Mouse (Mus musculus) stomach, embryonic 16.5 days (tissue): Measurements from ENCODE around the gene Gpr150. TPM values are rescaled to one million over a fixed set of nuclear protein-coding genes. Genes with fewer than 3 reads are reported as not detected.
A peak's percentile ranks its signal among the peaks of the same experiment; 100 is the strongest.

Experiments used
- ATAC-seq: fragments of 200-750 bp; cut with Nextera tagmentation; 2 replicates; pipeline ENCODE4 v1.8.0; 2017; ENCODE audit warnings: moderate number of reproducible peaks, moderate TSS enrichment; ENCODE audit not compliant: insufficient read depth, low FRiP score
- H3K27ac ChIP-seq: fragments of 300-500 bp; sonication (generic); 2 replicates; pipeline ENCODE4 v1.5.1; 2014; ENCODE audit warnings: low read length
- H3K27me3 ChIP-seq: fragments of 300-500 bp; sonication (generic); 2 replicates; pipeline ENCODE4 v1.6.1; 2014; ENCODE audit warnings: low read length, control low read depth, mixed read lengths; ENCODE audit not compliant: control insufficient read depth, insufficient read depth
- H3K36me3 ChIP-seq: fragments of 300-500 bp; sonication (generic); 2 replicates; pipeline ENCODE4 v1.6.1; 2014; ENCODE audit warnings: low read length; ENCODE audit not compliant: control insufficient read depth, insufficient read depth
- H3K4me1 ChIP-seq: fragments of 300-500 bp; sonication (generic); 2 replicates; pipeline ENCODE4 v1.6.1; 2014; ENCODE audit warnings: low read length, control low read depth, mixed read lengths; ENCODE audit not compliant: control insufficient read depth, insufficient read depth
- H3K4me2 ChIP-seq: fragments of 300-500 bp; sonication (generic); 2 replicates; pipeline ENCODE4 v1.6.1; 2014; ENCODE audit warnings: low read depth, low read length, mixed read lengths
- H3K4me3 ChIP-seq: fragments of 300-500 bp; sonication (generic); replicated peaks from 2 replicates; pipeline ENCODE4 v1.5.1; 2014; ENCODE audit warnings: mild to moderate bottlenecking, low read length
- H3K9ac ChIP-seq: fragments of 300-500 bp; sonication (generic); 2 replicates; pipeline ENCODE4 v1.6.1; 2014; ENCODE audit warnings: low read length
- H3K9me3 ChIP-seq: fragments of 300-500 bp; sonication (generic); replicated peaks from 2 replicates; pipeline ENCODE4 v1.6.1; 2016; ENCODE audit warnings: low read length, control low read depth; ENCODE audit not compliant: control insufficient read depth
- WGBS: fragments of 180-500 bp; shearing (Covaris S2); extraction: QIAGEN DNeasy Blood & Tissue Kit; methylation state at CpG from one replicate; pipeline ENCODE4 v1.1.7; 2014; 5-methylcytosine and 5-hydroxymethylcytosine counted together
- polyA plus RNA-seq: library from polyadenylated mRNA; unstranded; fragments of >200 nt; fragmentation: Nextera tagmentation; extraction: Ambion mirVana; gene quantifications from 2 replicates; pipeline ENCODE4 v1.2.1, GENCODE M21; 2015

The Gpr150 gene
- polyA plus RNA-seq, 1 experiment from 2014 or later, result 0.12 TPM

DNA sequence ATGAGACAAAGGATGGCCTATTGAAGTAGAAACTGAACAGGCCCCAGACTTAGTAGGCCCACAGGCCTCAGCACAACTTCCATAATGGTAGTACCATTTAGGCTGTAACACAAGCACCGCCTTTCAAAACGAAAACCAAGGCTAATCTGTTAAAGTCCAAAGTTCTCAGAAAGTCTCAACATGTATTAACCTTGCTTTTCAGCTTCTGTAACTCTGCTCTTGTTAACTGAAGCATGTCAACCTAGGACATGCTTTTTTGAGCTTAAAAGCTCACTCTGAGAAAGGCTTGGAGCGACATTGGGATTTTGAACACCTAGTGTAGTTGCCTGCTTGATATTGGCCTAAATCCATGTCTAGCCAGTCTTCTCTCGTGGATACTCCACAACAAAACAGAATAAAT, 2.8 kb upstream of the Gpr150 start:
- H3K9me3 ChIP-seq, result no peaks in the 10 kb centered on the region
- no peak for ATAC-seq
- peaks cover 13% of the 10 kb centered on the region for H3K4me1 ChIP-seq
- H3K9ac ChIP-seq, result no peak overlapping the region
- H3K4me2 ChIP-seq, result no peak overlapping the region
- H3K4me3 ChIP-seq, result no peak overlapping the region
- WGBS, result 89% methylated on average over 4 of the region's 4 CpGs
- H3K27ac ChIP-seq, result no peak overlapping the region
- H3K27me3 ChIP-seq, result peaks cover 32% of the 10 kb centered on the region
- H3K36me3 ChIP-seq, result peaks cover 3% of the 10 kb centered on the region; the same call in 1 of the 2 replicates

GRCm38 (mm10) chr13:76057267-76058069, 672 bp upstream of the Gpr150 start:
- Histone ChIP-seq H3K4me3 (no peak overlapping the region), H3K9me3 (no peaks in the 10 kb centered on the region), H3K4me2 (no peak overlapping the region), H3K27me3 (peaks cover 41% of the 10 kb centered on the region), H3K36me3 (no peaks in the 10 kb centered on the region), H3K4me1 (peaks cover 13% of the 10 kb centered on the region), H3K9ac (no peak overlapping the region), H3K27ac (no peak overlapping the region)
- 65% methylated on average over 10 of the region's 10 CpGs for WGBS
- ATAC-seq, result no peak

DNA sequence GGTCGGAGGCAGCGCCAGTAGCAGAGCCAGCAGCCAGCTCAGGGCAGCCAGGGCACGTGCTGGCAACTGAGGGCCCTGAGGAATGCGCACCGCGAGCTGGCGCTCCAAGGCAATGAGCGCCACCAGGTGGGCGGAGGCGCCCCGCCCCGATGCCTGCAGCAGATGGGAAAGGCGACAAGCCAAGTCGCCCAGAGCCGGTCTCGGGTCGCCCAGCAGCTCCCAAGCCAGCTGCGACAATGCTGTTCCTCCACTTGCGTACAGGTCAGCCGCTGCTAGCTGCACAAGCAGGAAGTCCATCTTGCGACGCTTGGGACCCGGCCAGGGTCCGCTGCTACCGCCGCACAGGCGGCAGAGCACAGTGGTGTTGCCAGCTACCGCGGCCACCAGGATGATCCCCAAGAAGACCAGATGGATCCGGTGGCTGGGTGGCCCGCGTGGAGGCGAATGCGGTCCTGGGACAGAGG, 503 bp downstream of the Gpr150 start:
- Histone ChIP-seq H3K4me3 (peak overlapping the region; percentile 54), H3K9me3 (no peaks in the 10 kb centered on the region), H3K36me3 (no peaks in the 10 kb centered on the region), H3K27me3 (peaks cover 41% of the 10 kb centered on the region), H3K4me1 (peaks cover 13% of the 10 kb centered on the region), H3K9ac (peak overlapping the region; percentile 56), H3K27ac (no peak overlapping the region), H3K4me2 (peak overlapping the region; percentile 93)
- peak; percentile 81 for ATAC-seq
- WGBS, result under 1% methylated on average over 34 of the region's 34 CpGs

DNA sequence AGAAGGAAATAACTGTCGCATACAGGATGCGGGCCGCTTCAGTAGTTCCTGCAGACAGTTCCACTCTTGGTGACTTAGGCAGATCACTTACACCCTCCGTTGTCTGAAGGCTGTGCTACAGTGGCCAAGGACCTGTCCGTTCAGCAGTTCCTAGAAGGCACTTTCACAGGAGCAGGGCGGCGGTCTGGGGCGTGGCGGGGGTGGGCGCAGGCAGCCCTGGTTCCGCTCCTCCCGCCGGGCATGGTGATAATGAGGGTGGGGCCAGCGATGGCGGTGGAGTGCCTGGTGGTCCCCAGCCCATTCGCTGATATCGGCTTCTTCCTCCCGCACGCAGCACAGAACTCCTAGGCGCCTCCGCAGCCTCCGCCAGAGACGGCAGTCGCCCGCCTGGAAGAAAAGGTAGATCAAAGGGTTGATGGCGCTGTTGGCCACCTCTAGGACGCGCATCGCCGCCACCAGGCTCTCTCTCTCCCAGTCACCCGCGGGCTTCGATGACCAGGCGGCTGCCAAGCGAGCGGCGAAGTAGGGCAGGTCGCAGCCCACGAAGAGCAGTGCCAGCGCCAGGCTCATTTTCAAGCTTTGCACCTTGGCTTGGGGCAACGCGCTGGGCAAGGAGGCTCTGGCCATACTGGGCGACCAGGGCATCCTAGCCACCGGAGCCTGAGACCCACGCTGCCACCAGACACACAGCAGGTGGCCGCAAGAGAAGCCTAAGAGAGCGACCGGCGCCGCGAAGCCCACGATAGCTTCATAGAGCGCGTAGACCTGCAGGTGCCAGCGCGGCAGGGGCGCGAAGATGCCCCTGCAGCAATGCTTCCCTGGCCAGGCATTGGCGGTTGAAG, 1.2 kb downstream of the Gpr150 start:
- 1% methylated on average over 57 of the region's 59 CpGs for WGBS
- Histone ChIP-seq H3K9ac (peak overlapping the region; percentile 56), H3K4me3 (peak overlapping the region; percentile 54), H3K4me2 (peak overlapping the region; percentile 93), H3K27me3 (peaks cover 41% of the 10 kb centered on the region), H3K4me1 (peaks cover 13% of the 10 kb centered on the region), H3K27ac (no peak overlapping the region), H3K9me3 (no peaks in the 10 kb centered on the region), H3K36me3 (no peaks in the 10 kb centered on the region)
- ATAC-seq, result peak; percentile 75

DNA sequence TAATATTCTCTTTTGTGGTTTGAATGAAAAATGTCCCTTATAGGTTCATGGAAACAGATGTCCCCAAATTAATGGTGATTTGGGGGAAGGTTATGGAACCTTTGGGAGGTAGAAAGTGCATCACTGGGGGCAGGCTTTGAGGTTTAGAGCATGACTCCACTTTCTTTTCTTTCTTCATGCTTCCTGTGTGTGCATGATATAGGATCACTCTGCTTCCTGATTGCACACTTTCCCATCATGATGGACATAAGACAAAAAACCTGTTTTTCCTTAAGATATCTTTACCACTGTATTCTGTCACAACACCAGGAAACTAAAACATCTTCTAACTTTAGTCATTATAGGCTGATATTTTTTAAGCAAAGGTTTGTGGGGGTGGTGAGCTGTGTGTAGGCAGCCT, 11.8 kb downstream of the Gpr150 start:
- Histone ChIP-seq H3K9ac (no peak overlapping the region), H3K4me1 (no peaks in the 10 kb centered on the region), H3K4me2 (no peak overlapping the region), H3K27ac (no peak overlapping the region), H3K9me3 (no peaks in the 10 kb centered on the region), H3K36me3 (no peaks in the 10 kb centered on the region), H3K4me3 (no peak overlapping the region), H3K27me3 (no peaks in the 10 kb centered on the region)
- no peak for ATAC-seq

DNA sequence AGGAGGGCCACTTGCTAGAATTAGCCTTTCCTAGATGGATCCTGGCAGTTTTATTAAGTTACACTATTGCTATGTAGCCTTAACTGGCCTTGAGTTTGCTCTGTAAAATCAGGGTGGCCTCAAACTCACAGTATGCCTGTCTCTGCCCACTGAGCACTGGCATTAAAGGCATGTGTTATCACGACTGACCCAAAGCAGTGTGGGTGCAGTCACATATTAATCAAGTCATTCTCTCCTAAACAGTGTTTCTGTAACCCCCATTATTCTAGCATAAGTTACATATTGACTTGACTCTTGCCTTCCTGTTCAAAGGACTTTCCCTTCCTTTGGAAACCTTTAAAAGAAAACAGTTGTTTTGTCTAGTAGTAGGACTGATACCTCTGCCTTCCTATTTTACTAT, 14.3 kb downstream of the Gpr150 start:
- H3K4me2 ChIP-seq, result no peak overlapping the region
- H3K4me3 ChIP-seq, result no peak overlapping the region
- no peaks in the 10 kb centered on the region for H3K36me3 ChIP-seq
- no peak overlapping the region for H3K27ac ChIP-seq
- 49% methylated on average over 1 of the region's 1 CpGs for WGBS
- H3K9me3 ChIP-seq, result no peaks in the 10 kb centered on the region
- H3K27me3 ChIP-seq, result no peaks in the 10 kb centered on the region
- H3K4me1 ChIP-seq, result no peaks in the 10 kb centered on the region
- no peak for ATAC-seq
- H3K9ac ChIP-seq, result no peak overlapping the region

- no peak overlapping the region for H3K27ac ChIP-seq
- H3K9ac ChIP-seq, result no peak overlapping the region
- WGBS, result 62% methylated on average over 3 of the region's 3 CpGs
- H3K27me3 ChIP-seq, result no peaks in the 10 kb centered on the region
- H3K4me1 ChIP-seq, result no peaks in the 10 kb centered on the region
- H3K36me3 ChIP-seq, result no peaks in the 10 kb centered on the region
- no peaks in the 10 kb centered on the region for H3K9me3 ChIP-seq
- ATAC-seq, result no peak
- no peak overlapping the region for H3K4me2 ChIP-seq
- no peak overlapping the region for H3K4me3 ChIP-seq
These were observed 32.2 kb downstream of the Gpr150 start for GRCm38 (mm10) chr13:76024588-76024987.

GRCm38 (mm10) chr13:76021782-76022181, 35.0 kb downstream of the Gpr150 start:
- ATAC-seq, result no peak
- Histone ChIP-seq H3K27ac (no peak overlapping the region), H3K36me3 (no peaks in the 10 kb centered on the region), H3K4me2 (no peak overlapping the region), H3K27me3 (no peaks in the 10 kb centered on the region), H3K9me3 (no peaks in the 10 kb centered on the region), H3K4me3 (no peak overlapping the region), H3K4me1 (peaks cover 5% of the 10 kb centered on the region), H3K9ac (no peak overlapping the region)
- WGBS, result 91% methylated on average over 2 of the region's 2 CpGs

GRCm38 (mm10) chr13:76018844-76019400, 37.9 kb downstream of the Gpr150 start:
- Histone ChIP-seq H3K4me3 (peak overlapping the region; percentile 85), H3K4me1 (peaks cover 5% of the 10 kb centered on the region), H3K4me2 (peak overlapping the region; percentile 73), H3K27ac (0 out of 2 replicates have a peak overlapping the region, but pooled peaks have one; percentile 98), H3K9me3 (no peaks in the 10 kb centered on the region), H3K27me3 (no peaks in the 10 kb centered on the region), H3K36me3 (no peaks in the 10 kb centered on the region), H3K9ac (no peak overlapping the region; the same call in 1 of the 2 replicates)
- peak; percentile 23; the same call in 1 of the 2 replicates for ATAC-seq
- 46% methylated on average over 5 of the region's 5 CpGs for WGBS
